Mouse (Mus musculus) heart, embryonic 13.5 days (tissue): Measurements from ENCODE around the gene Knop1. TPM values are rescaled to one million over a fixed set of nuclear protein-coding genes. Genes with fewer than 3 reads are reported as not detected.

ENCODE experiments used
- ATAC-seq: fragments of 200-750 bp; cut with Nextera tagmentation; 2 replicates; pipeline ENCODE4 v1.8.0; 2017; ENCODE audit warnings: moderate TSS enrichment; ENCODE audit not compliant: insufficient number of reproducible peaks, low FRiP score, low TSS enrichment; ENCODE audit errors: extremely low read depth
- H3K27ac ChIP-seq: fragments of 300-500 bp; sonication (generic); replicated peaks from 2 replicates; pipeline ENCODE4 v1.5.1; 2015; ENCODE audit warnings: moderate library complexity, mild to moderate bottlenecking, inconsistent platforms
- H3K27me3 ChIP-seq: fragments of 300-500 bp; sonication (generic); replicated peaks from 2 replicates; pipeline ENCODE4 v1.6.1; 2015; ENCODE audit warnings: mild to moderate bottlenecking, inconsistent platforms
- H3K36me3 ChIP-seq: fragments of 300-500 bp; sonication (generic); 2 replicates; pipeline ENCODE4 v1.6.1; 2015; ENCODE audit warnings: mild to moderate bottlenecking, inconsistent platforms
- H3K4me1 ChIP-seq: fragments of 300-500 bp; sonication (generic); 2 replicates; pipeline ENCODE4 v1.6.1; 2015; ENCODE audit warnings: inconsistent platforms
- H3K4me2 ChIP-seq: fragments of 300-500 bp; sonication (generic); 2 replicates; pipeline ENCODE4 v1.6.1; 2015; ENCODE audit warnings: inconsistent platforms, mild to moderate bottlenecking, moderate library complexity
- H3K4me3 ChIP-seq: fragments of 300-500 bp; sonication (generic); 2 replicates; pipeline ENCODE4 v1.5.1; 2015; ENCODE audit warnings: moderate library complexity, mild to moderate bottlenecking, inconsistent platforms
- H3K9ac ChIP-seq: fragments of 300-500 bp; sonication (generic); 2 replicates; pipeline ENCODE4 v1.6.1; 2015; ENCODE audit warnings: inconsistent platforms, mild to moderate bottlenecking, moderate library complexity
- H3K9me3 ChIP-seq: fragments of 300-500 bp; sonication (generic); 2 replicates; pipeline ENCODE4 v1.6.1; 2016; ENCODE audit warnings: inconsistent platforms
- WGBS: fragments of 180-500 bp; shearing (Covaris S2); methylation state at CpG from one replicate; pipeline ENCODE4 v1.1.7; 2015; ENCODE audit warnings: mixed read lengths; 5-methylcytosine and 5-hydroxymethylcytosine counted together
- polyA plus RNA-seq: library from polyadenylated mRNA; unstranded; fragments of >200 nt; fragmentation: Nextera tagmentation; extraction: Ambion mirVana; gene quantifications from 2 replicates; pipeline ENCODE4 v1.2.1, GENCODE M21; 2015

Knop1 gene
- polyA plus RNA-seq, 1 experiment from 2014 or later: 55.0 TPM

DNA sequence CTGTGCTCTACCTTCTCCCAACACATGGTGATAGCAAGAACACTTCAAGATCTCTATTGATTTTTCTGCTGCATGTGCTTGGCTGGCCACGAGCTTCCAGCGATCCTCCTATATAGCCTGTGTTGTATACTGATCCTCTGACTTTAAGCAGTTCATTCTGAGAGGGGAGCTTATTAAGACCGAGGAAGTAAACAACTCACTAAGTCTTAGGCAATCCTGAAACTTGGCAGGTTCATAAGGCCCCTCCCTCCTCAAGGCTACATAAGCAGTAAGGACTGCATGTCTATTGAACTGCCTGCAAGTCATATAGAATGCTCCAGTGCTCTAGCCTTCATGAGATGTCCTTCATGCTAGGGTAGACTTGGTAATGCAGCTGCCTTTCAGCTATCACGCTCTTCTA is 9.7 kb downstream of the Knop1 start:
- peaks cover 40% of the 10 kb centered on the region for H3K4me1 ChIP-seq
- H3K9me3 ChIP-seq: no peaks in the 10 kb centered on the region
- H3K4me3 ChIP-seq: no peak overlapping the region
- H3K9ac ChIP-seq: no peak overlapping the region
- no peak for ATAC-seq
- 94% methylated on average over 4 of the region's 4 CpGs for WGBS
- H3K27me3 ChIP-seq: no peaks in the 10 kb centered on the region
- no peak overlapping the region for H3K4me2 ChIP-seq
- peaks cover 99% of the 10 kb centered on the region for H3K36me3 ChIP-seq
- no peak overlapping the region for H3K27ac ChIP-seq

DNA sequence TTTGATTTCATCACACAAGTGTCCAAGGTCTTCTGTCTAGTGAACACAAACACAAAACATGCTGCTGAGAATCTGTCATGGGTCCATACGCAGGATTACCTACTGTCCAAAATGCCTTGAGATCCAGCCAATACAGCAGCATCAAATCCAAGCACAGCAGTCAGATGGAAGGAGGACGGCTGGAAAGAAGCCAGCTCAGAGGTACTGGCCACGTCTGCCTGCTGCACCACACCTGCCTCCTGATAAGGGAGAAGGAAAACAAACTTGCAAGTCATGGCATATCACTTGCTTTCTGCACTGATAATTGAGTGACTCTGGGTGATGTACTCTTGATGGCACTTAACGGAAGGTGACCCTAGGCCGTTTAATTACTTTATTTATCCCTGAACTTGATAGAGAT is 10.9 kb downstream of the Knop1 start:
- Histone ChIP-seq H3K4me2 (no peak overlapping the region), H3K27me3 (no peaks in the 10 kb centered on the region), H3K4me3 (no peak overlapping the region), H3K9ac (no peak overlapping the region), H3K4me1 (peaks cover 33% of the 10 kb centered on the region), H3K27ac (no peak overlapping the region), H3K9me3 (no peaks in the 10 kb centered on the region), H3K36me3 (peaks cover 99% of the 10 kb centered on the region)
- WGBS: 49% methylated on average over 5 of the region's 5 CpGs
- no peak for ATAC-seq

DNA sequence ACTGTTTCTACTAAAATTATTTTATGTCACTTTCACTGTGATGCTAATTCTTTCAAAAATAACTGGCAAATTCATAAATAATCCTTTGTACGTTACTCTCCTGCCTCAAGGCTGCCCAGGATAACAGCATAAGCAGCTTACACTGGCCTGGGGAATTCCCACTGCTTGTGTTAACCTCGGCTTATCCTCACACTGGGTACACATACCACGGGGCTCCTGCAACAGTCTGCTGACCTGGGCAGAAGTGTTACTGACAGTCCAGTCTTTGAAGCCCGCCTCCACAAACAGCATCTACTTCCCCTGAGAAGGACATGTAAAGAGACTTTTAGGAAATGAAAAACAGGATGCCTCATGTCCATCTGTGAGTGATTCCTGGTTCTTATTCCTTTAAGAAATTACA is 13.1 kb downstream of the Knop1 start:
- 69% methylated on average over 4 of the region's 4 CpGs for WGBS
- Histone ChIP-seq H3K27ac (no peak overlapping the region), H3K4me1 (peaks cover 11% of the 10 kb centered on the region), H3K4me3 (no peak overlapping the region), H3K9me3 (no peaks in the 10 kb centered on the region), H3K27me3 (no peaks in the 10 kb centered on the region), H3K4me2 (no peak overlapping the region), H3K9ac (no peak overlapping the region), H3K36me3 (peaks cover 98% of the 10 kb centered on the region)
- ATAC-seq: no peak

DNA sequence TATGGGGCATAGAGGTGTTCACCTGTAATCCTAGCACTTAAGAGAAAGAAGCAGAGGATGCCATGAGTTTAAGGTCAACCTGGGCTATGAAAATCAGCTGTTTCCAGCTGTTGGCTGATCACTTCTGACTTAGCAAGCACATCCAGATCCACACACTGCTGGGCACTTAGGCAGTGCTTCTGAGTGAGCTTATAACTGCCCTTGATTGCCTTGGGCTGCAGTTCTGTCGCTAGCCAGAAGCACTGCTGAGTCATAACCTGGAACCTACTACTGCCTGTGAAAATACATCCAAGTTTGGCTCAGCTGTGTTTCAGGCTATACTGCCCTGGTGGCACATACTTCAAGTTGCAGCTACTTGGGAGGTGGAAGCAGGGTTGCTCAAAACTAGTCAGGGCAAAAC is 14.3 kb downstream of the Knop1 start:
- no peak overlapping the region for H3K9ac ChIP-seq
- peaks cover 11% of the 10 kb centered on the region for H3K4me1 ChIP-seq
- WGBS: 33% methylated on average over 1 of the region's 1 CpGs
- H3K27me3 ChIP-seq: no peaks in the 10 kb centered on the region
- no peak overlapping the region for H3K4me3 ChIP-seq
- H3K9me3 ChIP-seq: no peaks in the 10 kb centered on the region
- H3K4me2 ChIP-seq: no peak overlapping the region
- peaks cover 98% of the 10 kb centered on the region for H3K36me3 ChIP-seq
- H3K27ac ChIP-seq: peak overlapping the region; percentile 59; the same call in 1 of the 2 replicates
- ATAC-seq: no peak

DNA sequence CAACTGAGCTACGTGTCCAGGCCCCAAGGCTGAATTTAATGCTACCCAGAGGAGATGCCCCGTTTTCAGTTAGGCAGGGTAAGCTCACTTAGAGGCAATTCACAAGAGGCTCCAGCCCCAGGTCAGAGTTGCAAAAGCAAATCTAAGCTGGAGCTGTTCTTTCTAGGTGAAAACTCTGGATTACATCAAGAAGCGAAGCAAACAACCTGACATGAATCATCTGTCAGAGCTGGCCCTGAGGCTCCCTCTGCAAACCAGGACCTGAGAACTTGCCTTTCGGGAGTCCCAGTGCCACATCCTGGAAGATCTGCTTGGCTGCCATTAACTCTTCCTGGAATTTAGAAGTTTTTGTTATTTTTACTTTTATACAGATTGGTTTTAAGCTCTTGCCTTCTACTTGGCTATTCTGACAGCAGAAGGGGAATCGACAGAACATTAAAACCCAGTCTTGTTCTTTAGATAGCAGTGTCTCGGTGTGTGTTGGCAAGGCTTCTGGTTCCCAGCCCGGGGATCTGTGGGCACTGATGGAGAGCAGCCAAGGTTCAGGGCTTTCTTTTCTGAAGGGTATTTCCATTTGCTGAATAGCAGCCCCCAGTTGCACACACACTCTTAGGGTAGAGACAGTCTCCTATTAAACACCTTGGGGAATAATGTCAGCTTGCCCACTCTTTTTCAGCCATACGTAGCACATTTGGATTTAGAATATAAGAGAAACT is 14.9 kb downstream of the Knop1 start:
- Histone ChIP-seq H3K27ac (peak overlapping the region; percentile 59; the same call in 1 of the 2 replicates), H3K4me2 (no peak overlapping the region), H3K9me3 (no peaks in the 10 kb centered on the region), H3K27me3 (no peaks in the 10 kb centered on the region), H3K4me1 (peaks cover 11% of the 10 kb centered on the region), H3K4me3 (no peak overlapping the region), H3K36me3 (peaks cover 98% of the 10 kb centered on the region), H3K9ac (no peak overlapping the region)
- 67% methylated on average over 8 of the region's 8 CpGs for WGBS
- ATAC-seq: no peak

DNA sequence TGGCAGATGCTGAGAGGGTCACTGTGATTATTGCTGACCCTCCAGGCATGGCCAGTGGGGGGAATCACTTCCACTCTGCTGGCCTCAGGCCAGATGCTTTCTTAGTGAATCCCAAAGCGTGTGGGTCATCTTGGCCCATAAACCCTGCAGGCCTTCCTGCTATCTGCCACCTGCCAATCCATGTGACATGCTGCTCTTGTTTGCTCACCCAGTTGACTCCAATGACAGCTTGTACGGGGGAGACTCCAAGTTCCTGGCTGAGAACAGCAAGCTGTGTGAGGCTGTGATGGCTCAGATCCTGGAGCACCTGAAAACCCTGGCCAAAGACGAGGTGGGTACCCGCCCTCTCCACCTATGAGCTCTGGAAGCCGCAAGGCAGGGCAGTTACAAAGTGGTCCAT is 18.2 kb downstream of the Knop1 start:
- Histone ChIP-seq H3K4me3 (no peak overlapping the region), H3K4me1 (peaks cover 11% of the 10 kb centered on the region), H3K9ac (no peak overlapping the region), H3K4me2 (no peak overlapping the region), H3K9me3 (no peaks in the 10 kb centered on the region), H3K27ac (no peak overlapping the region), H3K27me3 (no peaks in the 10 kb centered on the region), H3K36me3 (peaks cover 98% of the 10 kb centered on the region)
- no peak for ATAC-seq
- 77% methylated on average over 5 of the region's 5 CpGs for WGBS

DNA sequence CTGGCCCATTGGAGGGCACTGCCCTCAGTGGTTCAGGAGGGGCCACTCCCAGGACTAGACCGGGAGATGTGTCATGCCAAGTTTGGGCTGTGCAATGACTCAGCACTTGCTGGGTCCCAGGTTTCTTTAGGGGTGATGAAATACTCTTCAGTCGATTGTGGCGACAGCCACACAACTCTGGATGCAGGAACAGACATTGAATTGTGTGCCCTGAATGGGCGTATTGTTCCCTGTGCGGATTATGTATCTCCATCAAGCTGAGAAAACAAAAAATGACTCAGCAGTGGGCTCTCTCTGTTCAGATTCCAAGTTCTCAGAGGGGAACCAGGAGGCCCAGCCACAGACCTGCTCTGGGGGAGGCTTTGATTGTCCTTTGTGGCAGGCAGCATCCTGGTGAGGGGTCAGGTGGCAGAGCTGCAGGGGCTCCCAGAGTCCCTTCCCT is 28.1 kb downstream of the Knop1 start:
- Histone ChIP-seq H3K27me3 (no peaks in the 10 kb centered on the region), H3K36me3 (peaks cover 57% of the 10 kb centered on the region), H3K27ac (no peak overlapping the region), H3K4me2 (no peak overlapping the region), H3K4me1 (no peaks in the 10 kb centered on the region), H3K9me3 (no peaks in the 10 kb centered on the region), H3K9ac (no peak overlapping the region), H3K4me3 (no peak overlapping the region)
- WGBS: 72% methylated on average over 5 of the region's 5 CpGs
- no peak for ATAC-seq

DNA sequence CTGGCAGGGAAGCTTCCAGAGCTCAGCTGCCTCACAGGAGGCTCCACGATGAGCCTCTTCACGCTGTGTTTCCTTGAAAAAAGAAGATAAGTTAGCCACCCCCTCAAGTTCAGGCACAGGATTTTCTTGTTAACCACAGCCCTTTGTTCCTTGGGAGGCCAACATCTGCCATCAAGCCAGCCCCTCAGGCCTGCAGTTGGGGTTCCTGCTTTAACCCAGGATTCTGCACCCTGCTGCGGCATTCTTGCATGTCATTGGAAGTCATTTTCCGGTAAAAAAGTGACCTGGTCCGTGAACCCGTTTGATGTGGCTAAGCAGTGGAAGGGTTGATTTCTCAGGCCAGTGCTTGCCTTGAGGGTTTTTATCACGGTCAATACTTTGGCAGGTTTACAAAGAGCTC is 31.6 kb downstream of the Knop1 start:
- no peak for ATAC-seq

DNA sequence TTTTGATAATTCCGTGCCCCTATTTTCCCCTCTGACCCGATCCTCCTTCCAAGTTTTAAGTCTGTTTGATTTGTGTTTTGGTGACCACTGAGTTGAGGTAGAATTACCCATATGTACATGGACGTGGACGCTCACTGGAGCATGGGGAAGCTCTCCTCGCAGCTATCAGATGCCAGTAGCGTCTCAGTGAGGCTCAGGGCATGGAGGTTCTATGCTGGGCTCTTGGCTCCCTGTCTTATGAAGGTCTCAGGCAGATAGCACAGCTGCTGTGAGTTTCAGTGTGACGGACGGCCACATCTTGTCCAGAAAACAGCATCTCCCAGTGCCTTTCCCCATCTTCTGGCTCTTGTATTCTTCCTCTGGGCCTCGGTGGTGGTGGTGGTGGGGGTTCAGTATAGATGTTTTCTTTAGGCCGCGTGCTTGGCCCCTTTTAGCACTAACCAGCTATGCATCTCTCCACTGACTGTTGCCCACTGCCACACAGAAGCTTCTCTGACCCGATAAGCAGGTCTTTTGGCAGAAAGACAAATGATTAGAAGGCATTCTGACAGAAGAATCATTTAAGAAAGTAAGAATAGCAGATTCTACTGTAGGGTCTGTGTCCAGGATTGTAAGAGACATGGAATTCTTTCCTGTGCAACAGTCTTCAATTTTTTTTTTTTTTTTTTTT is 34.0 kb downstream of the Knop1 start:
- H3K4me2 ChIP-seq: no peak overlapping the region
- H3K27ac ChIP-seq: no peak overlapping the region
- H3K4me3 ChIP-seq: no peak overlapping the region
- no peak overlapping the region for H3K9ac ChIP-seq
- 80% methylated on average over 12 of the region's 12 CpGs for WGBS
- H3K36me3 ChIP-seq: peaks cover 65% of the 10 kb centered on the region
- H3K4me1 ChIP-seq: peaks cover 7% of the 10 kb centered on the region; the same call in 1 of the 2 replicates
- no peak for ATAC-seq
- H3K27me3 ChIP-seq: no peaks in the 10 kb centered on the region
- no peaks in the 10 kb centered on the region for H3K9me3 ChIP-seq

More for the DNA sequence above, 31.6 kb downstream of the Knop1 start:
- Histone ChIP-seq H3K4me1 (peaks cover 7% of the 10 kb centered on the region; the same call in 1 of the 2 replicates), H3K36me3 (peaks cover 63% of the 10 kb centered on the region), H3K4me3 (no peak overlapping the region), H3K9me3 (no peaks in the 10 kb centered on the region), H3K27ac (no peak overlapping the region), H3K27me3 (no peaks in the 10 kb centered on the region), H3K4me2 (no peak overlapping the region), H3K9ac (no peak overlapping the region)
- WGBS: 67% methylated on average over 7 of the region's 7 CpGs

DNA sequence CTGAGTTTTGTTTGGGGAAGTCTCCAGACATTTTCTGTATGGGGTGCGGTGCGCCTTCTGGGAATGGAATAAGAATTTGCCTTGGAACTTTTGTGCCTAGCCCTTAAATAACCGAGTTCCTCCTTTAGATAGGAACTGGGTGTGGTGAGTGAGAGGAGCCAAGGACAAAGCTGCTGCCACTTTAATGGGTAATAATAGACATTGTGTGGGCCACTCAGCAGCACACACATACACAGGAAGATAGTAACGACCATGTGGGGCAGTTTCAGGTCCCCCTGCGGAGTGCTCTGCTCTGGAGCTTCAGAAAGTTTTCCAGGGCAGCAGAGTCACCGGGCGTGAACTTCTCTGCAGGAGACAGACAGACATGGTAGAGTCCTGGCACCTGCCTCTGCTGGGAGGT is 34.7 kb downstream of the Knop1 start:
- no peak overlapping the region for H3K9ac ChIP-seq
- WGBS: 48% methylated on average over 7 of the region's 7 CpGs
- no peak for ATAC-seq

DNA sequence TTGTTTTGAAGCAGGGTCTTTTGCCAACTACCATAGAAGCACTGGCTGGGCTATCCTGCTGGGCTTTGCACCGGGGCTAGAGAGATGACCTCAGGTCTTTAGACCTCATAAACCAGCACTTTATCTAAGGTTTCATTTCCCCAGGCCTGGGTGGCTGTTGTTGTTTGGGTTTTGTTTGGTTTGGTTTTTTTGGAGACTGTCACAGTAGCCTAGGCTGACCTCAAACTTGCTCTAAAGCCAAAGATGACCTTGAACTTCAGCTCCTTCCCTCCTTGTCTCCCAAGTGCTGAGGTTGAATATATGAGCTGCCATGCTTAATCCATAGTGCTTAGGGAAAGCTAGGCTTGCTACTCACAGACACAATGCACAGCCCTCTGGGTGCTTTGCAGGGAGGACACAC is 36.4 kb downstream of the Knop1 start:
- H3K9ac ChIP-seq: no peak overlapping the region
- 76% methylated on average over 1 of the region's 1 CpGs for WGBS
- H3K4me1 ChIP-seq: peaks cover 7% of the 10 kb centered on the region; the same call in 1 of the 2 replicates
- H3K4me2 ChIP-seq: no peak overlapping the region
- no peak overlapping the region for H3K4me3 ChIP-seq
- peaks cover 62% of the 10 kb centered on the region for H3K36me3 ChIP-seq
- H3K9me3 ChIP-seq: no peaks in the 10 kb centered on the region
- no peak overlapping the region for H3K27ac ChIP-seq
- no peaks in the 10 kb centered on the region for H3K27me3 ChIP-seq
- no peak for ATAC-seq

More for the DNA sequence above, 34.7 kb downstream of the Knop1 start:
- H3K9me3 ChIP-seq: no peaks in the 10 kb centered on the region
- peaks cover 7% of the 10 kb centered on the region; the same call in 1 of the 2 replicates for H3K4me1 ChIP-seq
- H3K36me3 ChIP-seq: peaks cover 61% of the 10 kb centered on the region
- no peak overlapping the region for H3K4me3 ChIP-seq
- no peak overlapping the region for H3K27ac ChIP-seq
- H3K27me3 ChIP-seq: no peaks in the 10 kb centered on the region
- H3K4me2 ChIP-seq: no peak overlapping the region
